Mouse (Mus musculus) gastrocnemius, postnatal 25 days (tissue): ENCODE results near the gene Olfr535. TPM values are rescaled to one million over a fixed set of nuclear protein-coding genes. Genes with fewer than 3 reads are reported as not detected.
"Not testable (repeated sequence)": the region's sequence is repeated elsewhere in the genome, so short reads cannot be mapped to it uniquely, and the experiment has no call there.

ENCODE experiments used
- DNase-seq: peaks from one replicate; pipeline ENCODE4 v3.0.0; 2022
- long read RNA-seq, 2 experiments: library from polyadenylated mRNA; stranded (forward); transcript quantifications; one replicate each; pipeline ENCODE4 v2.0.0; 2021
- total RNA-seq, 2 experiments: library from RNA; stranded (reverse); gene quantifications; 1 replicate in 1 of 2; 2 replicates in 1 of 2; pipeline ENCODE4 v1.2.3; 2021

The Olfr535 gene
- total RNA-seq = not detected
- long read RNA-seq, experiment 1 = 0 reads
- long read RNA-seq, experiment 2 = 0 reads

DNA sequence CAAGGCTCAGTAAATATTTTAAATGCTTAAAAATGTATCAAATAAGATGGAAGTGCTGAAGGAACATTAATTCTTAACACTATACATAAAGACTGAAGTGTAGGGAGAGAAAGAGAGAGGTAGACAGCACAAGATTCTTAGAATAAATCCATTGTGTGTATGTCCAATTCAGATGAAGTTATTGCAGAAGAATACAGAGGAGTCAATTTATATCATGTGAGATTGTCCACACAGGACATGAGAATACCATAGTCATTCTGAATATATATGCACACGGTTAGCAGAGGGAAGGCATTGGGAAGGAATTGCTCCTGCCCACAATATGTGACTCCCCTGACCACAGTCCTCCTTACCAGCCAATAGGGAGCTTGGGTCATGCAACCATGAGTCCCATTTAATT lies at the start of gene Olfr535:
Olfr535 (plus strand) TSS at position 301 of the 400 bp plus-strand sequence.
- no peak for DNase-seq

DNA sequence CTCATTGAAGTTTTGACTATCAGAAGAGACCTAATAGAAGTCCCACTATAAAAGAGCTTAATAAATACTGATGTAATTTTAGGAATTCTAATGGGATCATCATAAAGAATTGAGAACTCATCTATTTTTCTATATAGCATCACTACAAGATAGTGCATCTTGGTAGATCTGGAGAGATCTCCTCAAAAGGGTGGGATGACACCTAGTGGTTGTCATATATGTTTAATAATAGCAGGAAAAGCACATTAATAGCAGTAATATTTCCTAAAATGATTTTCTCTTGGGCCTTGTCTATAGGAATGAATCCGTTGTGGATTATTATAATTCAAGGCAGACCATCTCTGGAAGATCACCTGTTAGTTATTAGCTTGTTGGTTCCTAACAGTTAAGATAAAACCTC lies 40.9 kb upstream of the Olfr535 start:
- DNase-seq = no peak

DNA sequence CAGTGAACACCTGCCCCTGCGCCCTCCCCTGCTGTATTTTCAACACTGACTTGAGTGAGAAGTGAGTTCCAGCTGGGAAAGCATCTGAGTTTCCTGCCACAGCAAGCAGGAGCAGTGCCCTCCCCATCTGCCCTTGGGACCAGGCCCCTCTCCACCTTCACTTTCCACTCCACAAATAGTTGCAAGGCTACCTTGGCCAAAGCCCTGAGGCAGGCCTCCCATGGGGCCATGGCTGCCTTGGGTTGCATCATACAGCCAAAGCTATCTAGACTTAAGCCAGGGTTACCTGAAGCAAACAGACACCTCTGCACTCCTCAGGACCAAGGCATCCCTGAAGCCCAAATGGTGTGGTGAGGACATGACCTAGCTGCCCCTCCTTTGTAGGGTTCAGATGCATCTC lies 20.9 kb upstream of the Olfr535 start, which contains the start of gene Olfr533:
Olfr533 (plus strand) TSS at position 301 of the 400 bp plus-strand sequence.
- not testable (repeated sequence) for DNase-seq

DNA sequence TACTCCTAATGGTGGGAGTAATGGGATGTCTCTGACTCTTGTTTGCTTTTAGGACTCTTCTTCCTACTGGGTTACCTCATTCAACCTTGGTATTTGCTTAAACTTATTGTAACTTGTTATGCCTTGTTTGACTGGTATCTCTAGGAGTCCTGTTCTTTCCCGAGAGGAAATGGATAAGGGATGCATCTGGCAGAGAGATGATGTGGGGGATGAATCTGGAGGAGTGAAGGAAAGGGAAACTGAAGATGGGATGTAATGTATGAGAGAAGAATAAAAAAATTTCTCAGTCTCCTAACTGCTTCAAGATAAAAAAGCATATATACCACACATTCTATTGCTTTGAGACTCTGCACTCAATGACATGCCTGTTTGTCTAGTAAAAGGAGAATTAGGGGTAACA lies 6.1 kb upstream of the Olfr535 start:
- DNase-seq = no peak

DNA sequence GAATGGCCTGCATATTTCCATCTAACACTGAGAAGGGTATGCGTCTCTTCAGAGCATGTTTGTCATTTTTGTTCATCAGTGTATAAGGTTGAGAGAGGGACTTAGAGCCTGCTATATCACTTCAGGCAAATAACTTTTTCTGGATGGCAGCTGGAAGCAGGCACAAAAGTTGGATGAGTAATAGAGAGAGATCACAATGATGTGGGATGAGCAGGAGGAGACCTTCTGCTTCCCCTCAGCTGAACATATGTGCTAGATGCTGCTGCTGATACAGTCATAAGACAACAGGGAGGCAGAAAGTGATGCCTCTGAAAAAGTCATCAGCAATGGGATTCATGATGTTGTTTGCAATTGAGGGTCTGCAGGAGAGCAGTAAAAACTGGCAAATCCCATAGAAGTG lies 5.3 kb upstream of the Olfr535 start:
- DNase-seq = no peak

DNA sequence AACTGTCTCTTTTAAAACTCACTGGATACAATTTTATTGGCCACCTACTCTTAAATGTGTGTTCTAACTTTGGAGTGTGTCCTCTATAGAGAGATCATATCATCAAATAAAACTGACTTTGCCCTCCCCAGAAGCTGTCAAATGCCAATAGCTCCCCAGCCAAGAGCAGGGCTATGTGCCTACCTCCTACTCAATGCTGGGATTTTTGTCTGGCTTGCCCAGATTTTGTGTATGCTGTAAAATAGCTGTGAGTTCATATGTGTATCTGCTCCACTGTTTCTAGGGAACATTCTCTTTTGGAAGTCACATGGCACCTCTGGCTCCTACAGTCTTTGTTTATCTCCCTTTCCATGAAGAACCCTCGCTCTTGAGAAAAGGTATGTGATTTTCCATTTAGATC lies 5.0 kb downstream of the Olfr535 start:
- DNase-seq = no peak

DNA sequence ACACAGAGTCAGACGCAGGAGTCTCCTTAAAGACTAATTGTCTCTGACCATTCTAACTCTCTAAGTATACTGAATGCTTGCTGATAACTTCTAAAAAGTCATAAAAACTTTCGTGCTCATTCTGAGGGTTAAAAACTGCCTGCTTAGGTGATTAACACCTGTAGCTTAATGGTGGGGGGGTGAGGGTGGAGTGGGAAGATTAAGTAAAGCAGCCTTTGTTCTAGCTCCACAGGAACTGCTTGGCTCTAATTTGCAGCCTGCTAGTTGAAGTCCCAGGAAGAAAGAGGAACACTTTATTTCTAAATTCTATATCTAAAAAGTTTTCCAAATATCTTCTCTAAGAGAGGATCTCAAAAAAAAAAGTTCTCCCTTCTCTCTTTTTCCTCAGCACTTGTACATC lies 10.2 kb downstream of the Olfr535 start:
- no peak for DNase-seq

DNA sequence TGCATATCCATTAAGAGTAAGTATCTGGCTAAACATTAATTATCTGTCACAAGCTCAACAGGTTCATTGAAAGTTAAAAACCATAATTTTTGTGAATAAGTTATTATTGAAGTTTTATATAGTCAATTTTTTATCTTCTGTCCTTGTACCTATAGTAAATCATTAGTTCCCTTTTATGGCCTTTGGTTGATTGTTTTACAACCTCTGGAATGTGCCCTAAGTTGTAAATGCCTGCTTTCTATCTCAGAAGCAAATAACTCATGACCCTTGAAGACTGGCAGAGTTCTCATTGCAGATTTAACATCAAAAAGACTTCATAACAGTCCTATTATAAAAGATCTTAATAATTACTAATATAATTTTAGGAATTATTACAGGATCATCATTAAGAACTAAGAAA lies 10.7 kb downstream of the Olfr535 start:
- DNase-seq = no peak

DNA sequence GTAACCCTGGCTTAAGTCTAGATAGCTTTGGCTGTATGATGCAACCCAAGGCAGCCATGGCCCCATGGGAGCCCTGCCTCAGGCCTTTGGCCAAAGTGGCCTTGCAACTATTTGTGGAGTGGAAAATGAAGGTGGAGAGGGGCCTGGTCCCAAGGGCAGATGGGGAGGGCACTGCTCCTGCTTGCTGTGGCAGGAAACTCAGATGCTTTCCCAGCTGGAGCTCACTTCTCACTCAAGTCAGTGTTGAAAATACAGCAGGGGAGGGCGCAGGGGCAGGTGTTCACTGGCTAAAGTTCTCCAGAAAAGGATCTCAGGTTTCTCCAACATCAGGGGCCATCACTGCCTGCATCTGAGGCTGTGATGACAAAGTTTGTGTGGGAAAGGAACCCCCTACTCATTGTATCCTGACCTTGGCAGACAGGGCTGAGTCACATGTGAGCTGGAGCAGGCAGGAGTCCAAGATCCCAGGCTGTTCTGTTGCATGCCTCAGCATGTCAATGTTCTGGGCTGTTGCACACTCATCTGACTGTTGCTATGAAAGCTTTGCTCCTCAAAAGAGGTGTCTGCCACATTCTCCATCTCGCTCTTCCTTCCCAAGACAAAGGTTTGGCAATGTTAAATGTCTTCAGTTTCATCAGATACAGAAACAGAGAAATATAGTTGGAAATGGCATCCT lies 23.5 kb downstream of the Olfr535 start, which contains the start of gene Olfr536:
Olfr536 (minus strand) TSS at position 51 of the 676 bp plus-strand sequence.
- DNase-seq = not testable (repeated sequence)

DNA sequence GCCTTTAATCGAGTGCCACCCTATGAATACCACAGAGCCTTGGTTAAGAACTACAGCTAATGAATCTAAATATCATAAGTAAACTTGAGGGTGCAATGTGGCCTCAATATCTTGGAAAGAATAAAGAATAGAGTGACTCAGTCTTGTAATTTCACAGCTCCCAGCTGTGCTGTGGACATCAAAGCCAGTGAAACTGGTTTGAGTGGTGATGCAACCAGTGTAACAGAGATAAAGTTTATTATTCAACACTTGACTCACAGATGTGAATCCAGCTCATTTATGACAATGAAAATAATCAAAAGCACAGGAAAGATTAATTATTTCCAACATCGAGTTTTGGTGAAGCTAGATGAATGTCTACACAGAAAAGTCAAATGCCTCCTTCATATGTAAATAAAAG lies 55.7 kb downstream of the Olfr535 start:
- DNase-seq = no peak

Other genes with a start within 250 kb of the Olfr535 start
- not detected for gene 5830411N06Rik, start 236.9 kb upstream of the Olfr535 start, total RNA-seq
- not detected for gene Olfr525, start 163.4 kb upstream of the Olfr535 start, total RNA-seq
- not detected for gene Olfr527, start 150.2 kb upstream of the Olfr535 start, total RNA-seq
- gene Olfr60, start 122.5 kb upstream of the Olfr535 start, total RNA-seq = not detected
- not detected for gene Olfr530, start 107.9 kb upstream of the Olfr535 start, total RNA-seq
- not detected for gene Olfr531, start 81.3 kb upstream of the Olfr535 start, total RNA-seq
- gene Olfr532, start 62.6 kb upstream of the Olfr535 start, total RNA-seq = not detected
- not detected for gene Olfr533, start 20.8 kb upstream of the Olfr535 start, total RNA-seq
- not detected for gene Olfr536, start 23.2 kb downstream of the Olfr535 start, total RNA-seq
- not detected for gene Olfr538, start 83.7 kb downstream of the Olfr535 start, total RNA-seq
- not detected for gene Olfr46, start 117.1 kb downstream of the Olfr535 start, total RNA-seq
- not detected for gene Olfr61, start 144.8 kb downstream of the Olfr535 start, total RNA-seq
- gene Olfr53, start 162.2 kb downstream of the Olfr535 start, total RNA-seq = not detected
- gene Olfr539, start 175.7 kb downstream of the Olfr535 start, total RNA-seq = not detected
- gene Olfr45, start 197.7 kb downstream of the Olfr535 start, total RNA-seq = not detected
- gene Olfr541, start 213.1 kb downstream of the Olfr535 start, total RNA-seq = not detected